Mouse (Mus musculus) c-Kit-negative CD71-positive TER-119-positive erythroid progenitor cells, embryonic 14.5 days (primary cell): Measurements from ENCODE around the gene Trappc2.
A peak's percentile ranks its signal among the peaks of the same experiment; 100 is the strongest.

Experiments used
- DNase-seq: peaks from one replicate; pipeline ENCODE4 v3.0.0-alpha.2; 2013; ENCODE audit warnings: low read depth, low spot score

Gene Trappc2

DNA sequence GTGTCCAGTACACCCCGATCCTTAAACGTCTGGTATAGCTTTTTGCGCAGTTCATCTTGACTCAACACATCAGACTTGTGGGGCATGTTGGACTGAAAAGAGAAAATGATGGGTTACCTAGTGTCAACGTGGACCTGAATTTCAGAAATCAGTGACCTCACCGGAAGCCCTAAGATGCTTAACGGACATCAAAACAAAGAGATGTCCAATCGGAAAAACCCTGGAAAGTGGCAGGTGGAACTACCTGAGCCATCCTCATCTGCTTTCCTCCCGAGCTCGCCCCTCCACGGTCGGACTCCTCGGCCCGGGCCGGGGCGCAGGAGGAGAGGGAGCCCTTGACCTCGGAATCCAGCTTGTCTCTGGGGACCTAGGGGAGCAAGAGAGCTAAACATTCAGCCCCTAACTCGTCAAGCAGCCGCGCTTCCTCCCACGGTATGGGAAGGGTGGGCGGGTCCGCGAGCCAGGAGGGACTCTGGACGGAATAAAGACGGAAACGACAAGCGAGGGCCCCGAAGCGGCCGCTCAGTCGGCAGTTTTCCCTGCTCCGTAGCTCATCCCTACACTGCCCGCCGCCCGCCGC, at the start of gene Trappc2:
TSS of gene Trappc2 (plus strand) at position 539 of the 580 bp plus-strand sequence.
- DNase-seq, result peak; percentile 5

DNA sequence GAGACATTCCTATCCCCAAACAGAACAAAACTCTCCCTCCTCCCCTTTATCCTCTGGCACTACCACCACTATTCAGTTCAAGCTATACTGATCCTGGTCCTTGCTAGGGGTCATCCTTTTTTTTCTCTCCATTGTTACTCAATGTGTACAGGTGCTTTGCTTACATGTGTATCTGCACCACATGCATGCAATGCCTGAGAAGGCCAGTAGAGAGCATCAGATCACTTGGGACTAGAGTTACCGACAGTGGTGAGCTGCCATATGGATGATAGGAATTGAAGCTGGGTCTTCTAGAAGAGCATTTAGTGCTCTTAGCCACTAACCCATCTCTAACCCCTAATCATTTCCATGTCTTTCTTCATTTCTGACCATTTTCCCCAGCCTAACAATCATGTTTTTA, 46.6 kb upstream of the Trappc2 start:
- DNase-seq, result no peak

GRCm38 (mm10) chrX:166407865-166408264, 32.5 kb upstream of the Trappc2 start:
- DNase-seq, result no peak

DNA sequence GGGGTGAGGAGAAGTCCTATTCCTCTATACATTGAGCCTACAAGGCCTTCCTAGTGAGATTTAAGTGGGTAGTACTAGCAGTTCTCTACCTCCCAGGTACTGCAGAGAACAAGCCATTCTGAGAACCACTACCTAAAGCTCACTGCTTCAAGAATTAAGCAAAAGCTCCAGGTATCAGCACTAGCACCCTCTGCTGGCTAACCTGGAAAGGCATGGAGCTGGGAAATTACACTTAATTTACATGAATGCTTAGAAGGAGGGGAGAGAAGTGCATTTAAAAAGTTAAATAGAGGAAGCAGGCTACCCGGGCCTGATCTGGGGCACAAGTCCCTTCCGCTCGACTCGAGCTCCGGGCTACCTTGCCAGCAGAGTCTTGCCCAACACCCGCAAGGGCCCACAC, 24.2 kb upstream of the Trappc2 start:
- DNase-seq, result no peak

GRCm38 (mm10) chrX:166434812-166435211, 5.6 kb upstream of the Trappc2 start:
- no peak for DNase-seq

DNA sequence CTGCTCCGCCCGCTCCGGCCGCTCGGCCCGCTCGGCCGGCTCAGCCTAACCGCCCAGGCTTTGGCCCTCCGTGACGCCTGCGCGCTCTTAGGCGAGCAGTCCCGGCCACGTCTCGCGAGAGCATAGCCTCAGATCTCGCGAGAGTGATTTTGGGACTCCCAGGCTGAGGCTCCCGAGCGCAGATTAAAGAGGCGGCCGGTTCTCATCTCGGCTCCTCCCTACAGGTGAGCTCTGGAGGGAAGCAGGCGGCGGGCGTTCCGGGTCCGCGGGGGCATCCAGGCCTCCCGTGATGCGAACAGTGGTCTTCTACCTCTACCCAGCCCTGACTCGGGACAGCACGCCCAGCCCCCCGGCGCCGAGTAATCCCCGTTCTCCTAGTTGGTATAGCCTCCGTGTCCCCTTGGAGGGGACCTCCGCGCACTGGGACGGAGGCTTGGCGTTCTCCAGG, 266 bp downstream of the Trappc2 start, which contains the start of gene Ofd1:
TSS of gene Ofd1 (minus strand) at position 89 of the 448 bp plus-strand sequence.
- peak; percentile 86 for DNase-seq

DNA sequence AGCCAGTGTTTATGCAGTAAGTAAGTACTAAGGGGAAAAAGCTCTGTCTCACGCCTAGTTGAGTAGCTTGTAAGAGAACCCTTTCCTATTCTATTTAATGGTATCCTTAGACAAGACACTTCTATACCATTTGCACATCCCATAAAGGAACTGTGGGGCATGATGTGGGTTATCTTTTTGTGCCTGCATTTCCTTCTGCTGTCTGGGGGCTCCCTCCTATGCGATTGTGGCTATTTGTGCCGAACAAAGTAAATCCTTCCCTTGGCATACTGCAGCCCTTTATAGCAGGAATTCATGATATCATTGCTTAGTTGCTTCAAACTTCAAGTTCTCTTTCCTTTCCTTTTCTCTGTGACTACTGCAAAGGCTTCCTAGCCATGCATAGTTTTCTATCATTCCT, 4.2 kb downstream of the Trappc2 start:
- DNase-seq, result no peak

GRCm38 (mm10) chrX:166453532-166453931, 13.2 kb downstream of the Trappc2 start:
- DNase-seq, result no peak

DNA sequence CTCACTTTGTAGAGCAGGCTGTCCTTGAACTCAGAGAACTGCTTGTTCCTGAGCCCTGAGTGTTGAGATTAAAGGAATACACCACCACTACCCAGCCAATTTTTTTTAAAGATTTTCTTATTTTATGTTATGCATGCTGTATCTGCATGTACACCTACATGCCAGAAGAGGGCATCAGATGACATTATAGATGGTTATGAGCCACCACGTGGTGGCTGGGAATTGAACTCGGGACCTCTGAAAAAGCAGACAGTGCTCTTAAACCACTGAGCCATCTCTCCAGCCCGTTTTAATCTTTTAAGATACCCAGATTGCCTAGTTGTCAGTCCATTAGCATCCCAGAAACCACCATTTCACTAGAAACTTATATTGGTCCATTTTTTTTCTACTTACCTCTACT, 14.0 kb downstream of the Trappc2 start:
- DNase-seq, result no peak

- no peak for DNase-seq
These were observed 15.2 kb downstream of the Trappc2 start for GRCm38 (mm10) chrX:166455525-166455924.

- no peak for DNase-seq
These were observed 27.9 kb downstream of the Trappc2 start for GRCm38 (mm10) chrX:166468321-166468720.

DNA sequence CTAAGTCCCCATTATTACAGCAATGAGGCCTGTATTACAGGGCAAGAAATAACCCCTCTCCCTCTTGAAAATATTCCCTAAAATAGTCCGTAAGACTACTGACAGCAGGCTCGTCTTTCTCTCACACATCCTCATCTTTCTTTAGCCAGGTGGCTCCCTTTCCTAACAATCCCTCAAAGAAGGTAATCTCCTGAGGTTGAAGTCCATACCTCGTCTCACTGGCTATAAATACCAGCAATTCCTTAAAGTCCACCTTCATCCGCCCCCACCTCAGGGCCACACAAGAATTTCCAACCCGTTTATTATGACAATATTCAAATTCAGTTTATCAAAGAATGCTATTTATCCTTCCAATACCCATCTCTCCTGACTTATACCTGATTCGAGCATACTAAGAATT, 32.2 kb downstream of the Trappc2 start:
- no peak for DNase-seq

- no peak for DNase-seq
These were observed 37.0 kb downstream of the Trappc2 start for GRCm38 (mm10) chrX:166477393-166477792.

GRCm38 (mm10) chrX:166478631-166479364, 38.4 kb downstream of the Trappc2 start:
- peak; percentile 13 for DNase-seq

GRCm38 (mm10) chrX:166479365-166479983, 39.1 kb downstream of the Trappc2 start, which contains the start of gene Rab9:
Gene Rab9, minus strand, starts transcription at chrX:166479867.
- peak; percentile 73 for DNase-seq

DNA sequence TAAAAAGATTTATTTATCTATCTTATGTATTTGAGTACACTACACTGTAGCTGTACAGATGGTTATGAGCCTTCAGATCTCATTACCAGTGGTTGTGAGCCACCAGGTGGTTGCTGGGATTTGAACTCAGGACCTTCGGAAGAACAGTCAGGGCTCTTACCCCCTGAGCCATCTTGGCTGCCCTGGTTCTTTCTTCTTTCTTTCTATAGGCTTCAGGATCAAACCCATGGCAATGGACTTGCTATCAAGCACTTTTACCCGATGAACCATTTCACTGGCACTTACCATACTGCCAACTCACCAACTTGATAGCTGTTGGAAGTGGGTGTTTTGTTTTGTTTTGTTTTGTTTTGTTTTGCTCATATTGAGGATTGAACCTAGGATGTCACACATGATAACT, 54.7 kb downstream of the Trappc2 start:
- no peak for DNase-seq

DNA sequence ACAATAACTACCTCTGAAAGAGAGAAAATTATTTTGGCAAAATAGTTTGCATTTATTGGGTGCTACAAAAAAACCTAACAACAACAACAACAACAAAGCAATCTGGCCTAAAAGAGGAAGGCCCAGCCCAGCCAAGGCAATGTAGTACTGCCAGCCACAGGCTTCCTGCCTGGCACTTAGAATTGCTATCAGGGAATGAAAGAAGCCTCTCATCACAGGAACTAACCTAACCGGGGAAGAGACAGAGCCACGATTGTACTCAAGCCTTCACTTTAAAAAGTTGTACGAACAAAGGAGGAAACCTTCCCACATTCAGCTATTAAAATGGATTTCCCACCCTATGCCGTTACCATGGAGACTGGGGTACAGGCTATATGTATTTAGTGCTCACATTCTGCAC, 57.4 kb downstream of the Trappc2 start:
- no peak for DNase-seq

- no peak for DNase-seq
These were observed 59.3 kb downstream of the Trappc2 start for GRCm38 (mm10) chrX:166499496-166500190.
